In genomic region chr5:114032161-114032763, GRCm38 (mm10) we compare ENCODE assay signal across 23 mouse cellular contexts. TPM values are rescaled to one million over a fixed set of nuclear protein-coding genes. Genes with fewer than 3 reads are reported as not detected.
"Had no signal": no experiment of that assay in that cellular context is flagged by ENCODE, and none has a peak within 500 bp of the region (broad histone marks: within the 10 kb centered on the region; RNA-seq: fewer than 3 reads in every experiment).

No protein-coding gene starts in this region.

- H3K9ac ChIP-seq: lung, embryonic 14.5 days; neural tube, embryonic 13.5 days; neural tube, embryonic 15.5 days had no signal

- ATAC-seq: midbrain, embryonic 16.5 days had no signal

- H3K4me1 ChIP-seq: neural tube, embryonic 13.5 days; neural tube, embryonic 15.5 days had no signal

- H3K4me2 ChIP-seq: lung, embryonic 14.5 days; neural tube, embryonic 13.5 days; neural tube, embryonic 15.5 days had no signal

- H3K27ac ChIP-seq: midbrain, embryonic 10.5 days; neural tube, embryonic 13.5 days; neural tube, embryonic 15.5 days had no signal

- DNase-seq: lung, adult 18-20 months; lung, embryonic 14.5 days; lung, postnatal 10 days; lung, postnatal 4 days; midbrain, embryonic 14.5 days; retina, postnatal 1 day; right cerebral cortex, adult 18-20 months; right cerebral cortex, postnatal 25 days; right cerebral cortex, postnatal 4 days; spleen, adult 18-20 months; thymus, adult 18-20 months; thymus, postnatal 14 days; thymus, postnatal 36 days had no signal

- H3K9me3 ChIP-seq: neural tube, embryonic 15.5 days had no signal

- H3K4me3 ChIP-seq: midbrain, embryonic 10.5 days; myocyte; neural tube, embryonic 13.5 days; neural tube, embryonic 15.5 days had no signal

- H3K27me3 ChIP-seq: neural tube, embryonic 13.5 days; neural tube, embryonic 15.5 days had no signal

RNA-seq across cellular contexts. Expression of gene Dao, which starts 28.8 kb away (rescaled TPM):
- total RNA-seq: megakaryocyte, adult 5-6 weeks; megakaryocyte-erythroid progenitor cell, adult 5-6 weeks had no signal
- polyA plus RNA-seq: lung, embryonic 14.5 days; lung, embryonic 16.5 days; midbrain, embryonic 10.5 days; midbrain, embryonic 14.5 days; midbrain, embryonic 16.5 days; myocyte; neural tube, embryonic 11.5 days; neural tube, embryonic 13.5 days; neural tube, embryonic 15.5 days had no signal

RNA-seq across cellular contexts. Expression of gene Svop, which starts 59.1 kb away (rescaled TPM):
- total RNA-seq: megakaryocyte, adult 5-6 weeks; megakaryocyte-erythroid progenitor cell, adult 5-6 weeks had no signal
- polyA plus RNA-seq: thymus, postnatal 0 days had no signal
